Mouse (Mus musculus): Measurements from ENCODE around the gene Gcnt4. TPM values are rescaled to one million over a fixed set of nuclear protein-coding genes. Genes with fewer than 3 reads are reported as not detected.

Gene Gcnt4
- polyA plus RNA-seq, 1 experiment = 1.9 TPM

DNA sequence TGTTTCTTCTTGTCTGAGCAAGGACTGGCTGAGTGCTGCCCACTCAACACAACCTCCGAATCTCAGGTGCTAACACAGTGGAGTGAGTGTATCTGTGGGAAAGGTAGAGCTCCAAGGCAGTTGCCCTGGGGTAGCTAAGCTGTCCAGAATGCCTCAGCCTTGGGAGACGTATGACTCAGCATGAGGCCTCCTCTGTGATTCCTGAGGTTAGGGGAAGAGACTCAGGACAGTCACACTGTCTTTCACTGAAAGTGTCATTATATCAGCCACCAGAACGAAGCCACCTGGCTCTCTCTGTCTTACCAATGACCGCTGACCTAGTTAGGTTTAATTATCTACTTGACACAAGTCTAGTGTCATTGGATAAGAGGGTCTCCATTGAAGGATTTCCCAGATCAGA is 46.6 kb downstream of the Gcnt4 start:
- no peak overlapping the region for H3K9ac ChIP-seq (ENCODE audit: low read depth, poor library complexity, severe bottlenecking)
- no peak overlapping the region for H3K27ac ChIP-seq (ENCODE audit: insufficient read depth, low read length)
- H3K4me3 ChIP-seq (ENCODE audit: low read depth, low read length) = no peak overlapping the region
- H3K36me3 ChIP-seq (ENCODE audit: control insufficient read depth, insufficient read depth, low read length, poor library complexity, severe bottlenecking) = no peaks in the 10 kb centered on the region
- H3K4me1 ChIP-seq (ENCODE audit: control insufficient read depth, insufficient read depth, low read length) = no peaks in the 10 kb centered on the region
- TF ChIP-seq EP300 (IDR thresholded peaks at IDR 0.05; ENCODE audit: insufficient read depth, low read depth, low read length) = no peak
- no peak for TF ChIP-seq POLR2A (IDR thresholded peaks at IDR 0.05; ENCODE audit: insufficient read depth, low read length)
- no peak for TF ChIP-seq CTCF (IDR thresholded peaks at IDR 0.05; ENCODE audit: low read depth, low read length)
- no peaks in the 10 kb centered on the region for H3K9me3 ChIP-seq (replicated peaks; ENCODE audit: control insufficient read depth, insufficient read depth, low read length, poor library complexity, severe bottlenecking)
- H3K27me3 ChIP-seq (ENCODE audit: control insufficient read depth, insufficient read depth, low read length, poor library complexity, severe bottlenecking) = no peaks in the 10 kb centered on the region

DNA sequence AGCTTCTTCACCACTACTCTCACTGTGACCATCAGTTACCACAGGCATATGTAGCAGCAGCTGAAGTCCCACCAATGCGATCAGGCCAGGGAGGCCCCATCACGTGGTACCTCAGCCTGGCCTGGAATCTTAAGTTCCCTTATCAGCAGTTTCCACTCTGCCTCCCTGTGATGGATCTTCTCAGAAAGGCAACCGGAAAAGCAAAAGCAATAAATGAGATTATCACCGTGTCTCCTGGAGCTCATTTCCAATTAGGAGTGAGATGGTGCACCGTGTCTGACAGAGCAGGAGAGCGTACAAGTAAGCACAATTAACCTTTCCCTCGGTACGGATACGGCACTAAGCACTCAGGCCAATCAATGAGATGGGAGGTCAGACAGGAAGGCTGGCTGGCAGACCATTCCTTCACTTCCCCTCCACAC is 47.4 kb downstream of the Gcnt4 start:
- Histone ChIP-seq H3K4me1 (ENCODE audit: control insufficient read depth, insufficient read depth, low read length) (no peaks in the 10 kb centered on the region), H3K9me3 (replicated peaks; ENCODE audit: control insufficient read depth, insufficient read depth, low read length, poor library complexity, severe bottlenecking) (no peaks in the 10 kb centered on the region), H3K27me3 (ENCODE audit: control insufficient read depth, insufficient read depth, low read length, poor library complexity, severe bottlenecking) (no peaks in the 10 kb centered on the region), H3K27ac (ENCODE audit: insufficient read depth, low read length) (no peak overlapping the region), H3K4me3 (ENCODE audit: low read depth, low read length) (no peak overlapping the region), H3K9ac (ENCODE audit: low read depth, poor library complexity, severe bottlenecking) (no peak overlapping the region), H3K36me3 (ENCODE audit: control insufficient read depth, insufficient read depth, low read length, poor library complexity, severe bottlenecking) (no peaks in the 10 kb centered on the region)
- TF ChIP-seq EP300 (IDR thresholded peaks at IDR 0.05; ENCODE audit: insufficient read depth, low read depth, low read length) (no peak), POLR2A (IDR thresholded peaks at IDR 0.05; ENCODE audit: insufficient read depth, low read length) (no peak), CTCF (IDR thresholded peaks at IDR 0.05; ENCODE audit: low read depth, low read length) (no peak)

DNA sequence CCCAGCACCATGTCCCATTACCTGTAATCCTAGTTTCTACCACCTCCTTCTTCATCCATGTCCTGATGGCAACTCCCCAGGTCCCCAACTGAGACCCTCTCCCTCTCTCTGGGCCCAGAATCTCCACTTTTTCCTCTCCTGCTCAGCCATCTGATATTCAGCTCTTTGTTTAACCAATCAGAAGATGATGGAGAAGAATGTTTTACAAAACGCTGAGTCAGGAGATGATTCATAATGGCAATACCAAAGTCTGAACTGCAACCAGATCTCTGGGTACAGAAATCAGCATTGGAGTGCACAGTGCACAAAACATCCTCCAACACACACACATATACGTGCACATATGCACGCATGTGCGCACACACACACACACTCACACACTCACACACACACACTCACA is 48.8 kb downstream of the Gcnt4 start:
- Histone ChIP-seq H3K27me3 (ENCODE audit: control insufficient read depth, insufficient read depth, low read length, poor library complexity, severe bottlenecking) (no peaks in the 10 kb centered on the region), H3K4me1 (ENCODE audit: control insufficient read depth, insufficient read depth, low read length) (no peaks in the 10 kb centered on the region), H3K9me3 (replicated peaks; ENCODE audit: control insufficient read depth, insufficient read depth, low read length, poor library complexity, severe bottlenecking) (no peaks in the 10 kb centered on the region), H3K36me3 (ENCODE audit: control insufficient read depth, insufficient read depth, low read length, poor library complexity, severe bottlenecking) (no peaks in the 10 kb centered on the region), H3K9ac (ENCODE audit: low read depth, poor library complexity, severe bottlenecking) (no peak overlapping the region), H3K4me3 (ENCODE audit: low read depth, low read length) (no peak overlapping the region), H3K27ac (ENCODE audit: insufficient read depth, low read length) (no peak overlapping the region)
- TF ChIP-seq EP300 (IDR thresholded peaks at IDR 0.05; ENCODE audit: insufficient read depth, low read depth, low read length) (no peak), POLR2A (IDR thresholded peaks at IDR 0.05; ENCODE audit: insufficient read depth, low read length) (no peak), CTCF (IDR thresholded peaks at IDR 0.05; ENCODE audit: low read depth, low read length) (no peak)

DNA sequence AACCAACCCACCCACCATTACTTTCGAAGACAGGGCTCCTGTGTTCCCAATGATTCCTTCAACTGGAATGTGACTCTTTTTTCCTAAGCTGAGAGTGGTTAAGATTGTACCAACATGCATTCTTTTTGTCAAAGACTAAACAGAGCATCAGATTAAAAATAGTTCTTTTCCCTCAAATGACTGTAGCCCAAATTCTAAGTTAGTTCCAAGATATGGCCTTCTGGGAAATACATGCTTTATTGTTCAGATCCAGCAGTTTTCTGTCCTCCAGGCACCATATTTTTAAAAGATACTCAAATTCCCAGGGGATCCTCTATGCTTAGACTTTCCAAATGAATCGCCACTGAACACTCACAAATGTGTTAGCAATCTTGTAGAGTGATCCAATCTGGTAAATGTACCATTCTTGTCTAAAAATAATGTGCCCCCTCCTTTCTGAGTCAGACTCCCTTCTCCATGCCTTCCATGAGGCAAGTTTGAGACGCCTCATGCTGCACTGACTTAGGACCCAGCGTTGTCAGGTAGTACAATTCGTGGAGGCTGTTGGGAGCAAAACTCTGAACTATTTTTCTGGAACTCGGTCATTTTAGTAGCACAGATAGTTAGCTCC is 52.6 kb downstream of the Gcnt4 start:
- TF ChIP-seq CTCF (IDR thresholded peaks at IDR 0.05; ENCODE audit: low read depth, low read length) (no peak), EP300 (IDR thresholded peaks at IDR 0.05; ENCODE audit: insufficient read depth, low read depth, low read length) (no peak), POLR2A (IDR thresholded peaks at IDR 0.05; ENCODE audit: insufficient read depth, low read length) (no peak)
- Histone ChIP-seq H3K9ac (ENCODE audit: low read depth, poor library complexity, severe bottlenecking) (no peak overlapping the region), H3K4me1 (ENCODE audit: control insufficient read depth, insufficient read depth, low read length) (no peaks in the 10 kb centered on the region), H3K4me3 (ENCODE audit: low read depth, low read length) (no peak overlapping the region), H3K36me3 (ENCODE audit: control insufficient read depth, insufficient read depth, low read length, poor library complexity, severe bottlenecking) (no peaks in the 10 kb centered on the region), H3K27ac (ENCODE audit: insufficient read depth, low read length) (no peak overlapping the region), H3K27me3 (ENCODE audit: control insufficient read depth, insufficient read depth, low read length, poor library complexity, severe bottlenecking) (no peaks in the 10 kb centered on the region), H3K9me3 (replicated peaks; ENCODE audit: control insufficient read depth, insufficient read depth, low read length, poor library complexity, severe bottlenecking) (no peaks in the 10 kb centered on the region)

DNA sequence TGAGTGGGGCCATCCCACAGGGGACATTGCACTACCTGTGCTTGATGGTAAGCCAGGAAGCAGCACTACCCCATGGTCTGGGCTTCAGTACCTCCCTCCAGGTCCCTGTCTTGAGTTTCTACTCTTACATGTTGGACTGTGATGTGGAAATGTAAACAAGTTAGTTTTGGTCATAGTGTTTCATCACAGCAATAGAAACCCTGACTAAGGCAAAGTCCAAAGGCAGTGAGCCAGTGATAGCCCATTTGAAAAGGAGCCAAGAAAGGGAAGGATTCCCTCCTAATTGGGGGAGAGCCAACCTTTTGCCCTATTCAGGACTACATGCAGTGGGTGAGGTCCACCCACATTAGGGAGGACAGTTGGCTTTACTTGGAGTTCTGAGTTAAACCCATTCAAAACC is 56.1 kb downstream of the Gcnt4 start:
- H3K4me1 ChIP-seq (ENCODE audit: control insufficient read depth, insufficient read depth, low read length) = peaks cover 2% of the 10 kb centered on the region
- TF ChIP-seq CTCF (IDR thresholded peaks at IDR 0.05; ENCODE audit: low read depth, low read length) (no peak), EP300 (IDR thresholded peaks at IDR 0.05; ENCODE audit: insufficient read depth, low read depth, low read length) (no peak), POLR2A (IDR thresholded peaks at IDR 0.05; ENCODE audit: insufficient read depth, low read length) (no peak)
- H3K36me3 ChIP-seq (ENCODE audit: control insufficient read depth, insufficient read depth, low read length, poor library complexity, severe bottlenecking) = no peaks in the 10 kb centered on the region
- no peaks in the 10 kb centered on the region for H3K9me3 ChIP-seq (replicated peaks; ENCODE audit: control insufficient read depth, insufficient read depth, low read length, poor library complexity, severe bottlenecking)
- no peak overlapping the region for H3K4me3 ChIP-seq (ENCODE audit: low read depth, low read length)
- no peak overlapping the region for H3K9ac ChIP-seq (ENCODE audit: low read depth, poor library complexity, severe bottlenecking)
- H3K27me3 ChIP-seq (ENCODE audit: control insufficient read depth, insufficient read depth, low read length, poor library complexity, severe bottlenecking) = no peaks in the 10 kb centered on the region
- H3K27ac ChIP-seq (ENCODE audit: insufficient read depth, low read length) = no peak overlapping the region

DNA sequence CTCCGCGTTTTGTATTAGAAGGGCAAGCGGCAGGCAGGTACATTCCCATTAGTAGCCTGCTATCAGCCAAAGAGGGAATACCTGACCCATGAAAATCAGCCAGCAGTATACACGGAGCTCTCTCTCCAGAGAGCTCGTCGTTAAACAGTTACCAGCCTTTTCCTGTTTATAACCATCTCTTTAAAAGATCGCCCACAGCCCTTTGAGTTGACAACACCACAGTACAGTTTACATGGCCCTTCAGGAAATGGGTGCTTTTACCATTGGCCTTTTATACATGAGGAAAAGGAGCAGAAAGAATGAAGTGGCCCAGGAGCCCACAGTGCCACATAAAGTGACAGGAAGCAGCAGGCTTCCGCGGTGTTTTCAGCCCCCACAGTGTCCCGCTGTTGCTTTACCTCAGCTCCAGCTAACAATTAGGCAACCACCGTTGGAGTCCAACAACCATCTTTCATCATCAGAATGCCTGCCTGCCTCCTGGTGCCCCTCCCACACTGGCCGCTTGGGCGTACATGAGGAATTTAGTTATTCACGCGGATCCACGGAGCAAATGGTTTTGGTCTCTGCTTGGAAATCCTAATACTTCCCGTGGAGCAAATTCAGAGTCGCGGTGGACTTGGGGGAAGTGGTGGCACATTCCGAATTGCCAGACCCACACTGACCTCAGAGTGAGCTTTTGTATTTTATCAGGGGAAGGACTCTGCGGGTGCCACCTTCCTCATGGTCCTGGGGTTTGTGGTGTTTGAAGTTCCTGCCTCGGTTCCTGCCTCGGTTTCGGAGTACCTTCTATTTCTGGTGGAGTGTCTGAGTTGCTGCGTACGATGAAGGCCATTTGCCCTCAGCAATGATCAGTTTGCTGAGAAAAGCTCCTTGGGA is 59.0 kb downstream of the Gcnt4 start:
- Histone ChIP-seq H3K9ac (ENCODE audit: low read depth, poor library complexity, severe bottlenecking) (no peak overlapping the region), H3K4me1 (ENCODE audit: control insufficient read depth, insufficient read depth, low read length) (peaks cover 2% of the 10 kb centered on the region), H3K27ac (ENCODE audit: insufficient read depth, low read length) (no peak overlapping the region), H3K27me3 (ENCODE audit: control insufficient read depth, insufficient read depth, low read length, poor library complexity, severe bottlenecking) (no peaks in the 10 kb centered on the region), H3K9me3 (replicated peaks; ENCODE audit: control insufficient read depth, insufficient read depth, low read length, poor library complexity, severe bottlenecking) (no peaks in the 10 kb centered on the region), H3K36me3 (ENCODE audit: control insufficient read depth, insufficient read depth, low read length, poor library complexity, severe bottlenecking) (no peaks in the 10 kb centered on the region), H3K4me3 (ENCODE audit: low read depth, low read length) (peak overlapping the region; percentile 30)
- TF ChIP-seq POLR2A (IDR thresholded peaks at IDR 0.05; ENCODE audit: insufficient read depth, low read length) (no peak), EP300 (IDR thresholded peaks at IDR 0.05; ENCODE audit: insufficient read depth, low read depth, low read length) (no peak), CTCF (IDR thresholded peaks at IDR 0.05; ENCODE audit: low read depth, low read length) (no peak)

Measured in ES-Bruce4 (cell line).